Mouse (Mus musculus): ENCODE measurements around the gene Ms4a12. TPM values are rescaled to one million over a fixed set of nuclear protein-coding genes. Genes with fewer than 3 reads are reported as not detected.
"Not testable (repeated sequence)": the region's sequence is repeated elsewhere in the genome, so short reads cannot be mapped to it uniquely, and the experiment has no call there.

Gene Ms4a12
- polyA plus RNA-seq (2017; shearing (Covaris generic)) = not detected

DNA sequence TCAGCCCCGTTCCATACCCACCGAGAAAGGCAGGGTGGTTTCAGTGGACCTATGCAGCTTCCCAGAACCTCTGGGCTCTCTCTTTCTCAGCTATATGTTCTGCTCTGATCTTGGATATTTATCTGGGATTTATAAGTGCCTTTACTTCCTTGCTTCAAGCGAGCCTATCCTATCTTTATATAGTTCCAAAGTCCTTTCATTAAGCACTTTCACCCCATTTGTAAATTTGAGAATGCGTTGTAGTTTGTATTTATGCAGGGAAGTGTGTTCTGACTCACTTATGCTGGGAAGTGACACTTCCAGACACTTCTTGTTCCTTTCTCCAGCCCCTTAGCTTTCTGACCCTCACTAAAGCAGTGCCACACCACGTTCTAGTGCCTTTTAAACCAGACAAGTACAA is at the start of gene Ms4a12:
Gene Ms4a12, minus strand, starts transcription at position 101 of the 400 bp plus-strand sequence.
- ATAC-seq = no peak

- no peak for ATAC-seq
These were observed 48.0 kb upstream of the Ms4a12 start for GRCm38 (mm10) chr19:11280223-11280622.

DNA sequence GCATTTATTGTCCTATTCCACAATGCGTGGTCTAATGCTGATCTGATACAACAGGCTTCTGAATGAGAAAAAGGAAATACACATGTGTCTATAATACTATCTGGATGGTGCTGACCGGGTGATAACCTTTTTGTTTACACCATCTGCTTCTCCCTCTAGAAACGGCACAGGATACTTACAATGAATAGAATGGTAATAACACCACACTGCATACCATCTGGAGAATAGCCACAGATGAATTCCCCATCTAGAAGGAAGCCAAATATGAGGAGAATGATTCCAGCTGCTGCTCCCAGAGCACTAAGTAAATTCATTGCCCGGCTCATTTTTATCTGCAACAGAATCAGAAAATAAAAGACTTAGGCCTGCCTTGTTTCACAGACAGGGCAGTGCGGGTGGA is 44.2 kb upstream of the Ms4a12 start:
- no peak for ATAC-seq

DNA sequence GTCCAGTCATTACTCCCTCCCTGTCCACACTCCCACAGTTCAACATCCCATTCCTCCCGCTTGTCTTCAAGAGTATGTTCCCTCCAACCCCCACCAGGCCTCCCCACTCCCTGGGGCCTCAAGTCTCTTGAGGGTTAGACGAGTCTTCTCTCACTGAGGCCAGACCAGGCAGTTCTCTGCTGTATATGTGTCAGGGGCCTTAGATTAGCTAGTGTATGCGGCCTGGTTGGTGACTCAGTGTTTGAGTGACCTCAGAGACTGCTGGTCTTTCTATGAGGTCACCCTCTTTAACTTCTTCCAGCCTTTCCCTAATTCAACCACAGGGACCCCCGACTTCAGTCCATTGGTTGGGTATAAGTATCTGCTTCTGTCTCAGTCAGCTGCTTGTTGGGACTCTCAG is 34.7 kb upstream of the Ms4a12 start:
- no peak for ATAC-seq

DNA sequence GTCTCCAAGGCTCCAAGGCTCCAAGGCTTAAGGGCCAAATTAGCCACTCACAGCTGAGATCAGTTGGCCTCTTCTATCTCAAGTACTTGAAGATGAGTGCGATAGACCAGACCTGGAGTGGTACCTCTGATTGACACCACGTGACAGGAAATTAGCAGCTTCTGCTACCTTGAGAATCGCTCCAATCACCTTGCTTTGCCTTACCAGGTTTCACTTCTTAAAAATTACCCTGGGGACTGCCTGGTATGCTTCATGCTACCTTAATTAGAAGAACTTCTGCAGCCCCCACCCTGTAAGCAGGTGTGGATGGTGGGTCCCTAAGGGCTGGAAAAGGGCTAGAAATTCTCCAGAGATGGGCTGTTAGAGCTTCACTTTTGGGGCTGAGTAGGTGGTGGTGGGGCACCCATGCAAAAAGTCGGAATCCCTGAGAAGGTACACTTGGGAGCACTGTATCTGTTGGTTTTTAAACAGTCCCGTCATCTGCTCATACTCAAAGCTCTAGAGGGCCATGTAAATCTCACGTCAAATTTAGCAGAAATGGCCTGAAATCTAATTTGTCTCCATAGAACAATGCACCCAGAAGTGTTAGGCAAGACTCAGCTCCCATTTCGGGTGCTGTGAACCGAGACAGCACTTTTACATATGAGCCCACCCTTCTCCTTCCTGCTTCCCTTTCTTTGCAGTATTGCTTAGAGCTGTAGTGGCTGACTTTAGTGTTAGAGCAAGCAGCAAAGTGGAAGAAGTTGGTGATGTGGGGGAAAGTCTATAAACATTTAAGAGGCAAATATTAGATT is 34.0 kb upstream of the Ms4a12 start, which contains the start of gene Ms4a1:
Gene Ms4a1, minus strand, starts transcription at position 190 of the 794 bp plus-strand sequence.
- no peak for ATAC-seq

DNA sequence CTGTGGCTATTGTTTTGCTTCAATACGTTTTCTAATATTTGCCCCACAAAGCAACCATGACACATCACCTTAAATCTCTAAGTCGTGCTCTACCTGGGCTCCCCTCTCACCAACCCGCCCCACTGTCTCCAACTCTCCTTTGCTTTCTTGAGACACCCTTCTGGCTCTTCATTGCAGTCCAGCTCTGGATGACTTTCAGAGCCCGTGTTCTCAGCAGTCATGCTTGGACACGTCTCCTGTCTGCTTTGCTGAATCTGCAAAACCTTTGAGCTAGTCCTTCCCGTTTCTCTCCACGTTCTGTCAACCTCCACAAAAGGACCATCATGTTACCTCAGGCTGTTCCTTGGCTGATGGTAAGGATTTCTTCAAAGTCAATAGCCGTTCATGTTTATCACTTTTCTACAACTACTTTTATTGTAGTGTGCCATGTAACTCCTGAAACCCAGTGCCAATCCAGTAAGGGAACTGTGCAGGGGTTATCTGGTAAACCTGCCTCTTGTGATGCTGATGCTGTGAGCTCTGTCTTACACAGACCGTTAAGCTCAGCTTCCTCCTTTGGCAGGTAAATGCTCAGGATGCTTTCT is 32.4 kb upstream of the Ms4a12 start:
- ATAC-seq = no peak

GRCm38 (mm10) chr19:11263549-11263948 is 31.3 kb upstream of the Ms4a12 start:
- ATAC-seq = no peak

- ATAC-seq = not testable (repeated sequence)
These were observed 30.7 kb upstream of the Ms4a12 start for GRCm38 (mm10) chr19:11262932-11263331.

- no peak for ATAC-seq
These were observed 29.3 kb upstream of the Ms4a12 start for GRCm38 (mm10) chr19:11261522-11261921.

DNA sequence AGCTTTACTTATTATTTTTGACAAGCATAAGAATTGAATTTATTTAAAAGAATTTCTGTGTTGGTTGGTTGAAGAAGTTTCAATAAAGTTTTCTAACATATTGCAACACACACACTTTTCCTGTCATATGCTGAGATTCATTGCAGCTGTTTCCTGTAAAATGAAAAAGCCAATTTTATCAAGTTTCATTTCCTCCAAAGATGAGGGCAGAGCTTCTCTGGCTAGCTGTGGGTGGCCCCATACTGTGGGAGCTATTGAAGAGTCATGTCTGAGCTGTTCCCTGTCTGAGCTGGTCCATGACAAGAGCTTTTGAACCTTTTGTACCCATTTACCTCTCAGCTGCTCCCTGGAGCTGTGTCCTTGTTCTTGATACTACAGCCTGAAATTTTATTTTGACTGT is 12.0 kb upstream of the Ms4a12 start:
- ATAC-seq = no peak

DNA sequence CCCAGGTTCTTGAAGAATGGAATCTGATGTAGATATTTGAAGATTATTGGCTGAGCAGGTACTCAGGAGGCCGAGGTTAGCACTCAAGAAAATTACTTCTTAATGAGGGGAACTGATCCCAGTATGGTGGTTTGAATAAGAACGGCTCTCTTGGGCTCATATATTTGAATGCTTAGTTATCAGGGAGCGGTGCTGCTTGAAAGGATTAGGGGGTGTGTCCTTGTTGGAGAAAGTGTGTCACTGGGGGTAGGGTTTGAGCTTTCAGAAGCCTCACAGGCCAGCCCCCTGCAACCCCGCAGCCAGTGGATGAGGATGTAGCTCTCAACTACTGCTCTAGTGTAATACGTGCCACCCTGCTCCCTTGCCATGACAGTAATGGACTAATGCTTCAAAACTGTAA is 10.3 kb upstream of the Ms4a12 start:
- no peak for ATAC-seq

GRCm38 (mm10) chr19:11235820-11236219 is 3.6 kb upstream of the Ms4a12 start:
- no peak for ATAC-seq

DNA sequence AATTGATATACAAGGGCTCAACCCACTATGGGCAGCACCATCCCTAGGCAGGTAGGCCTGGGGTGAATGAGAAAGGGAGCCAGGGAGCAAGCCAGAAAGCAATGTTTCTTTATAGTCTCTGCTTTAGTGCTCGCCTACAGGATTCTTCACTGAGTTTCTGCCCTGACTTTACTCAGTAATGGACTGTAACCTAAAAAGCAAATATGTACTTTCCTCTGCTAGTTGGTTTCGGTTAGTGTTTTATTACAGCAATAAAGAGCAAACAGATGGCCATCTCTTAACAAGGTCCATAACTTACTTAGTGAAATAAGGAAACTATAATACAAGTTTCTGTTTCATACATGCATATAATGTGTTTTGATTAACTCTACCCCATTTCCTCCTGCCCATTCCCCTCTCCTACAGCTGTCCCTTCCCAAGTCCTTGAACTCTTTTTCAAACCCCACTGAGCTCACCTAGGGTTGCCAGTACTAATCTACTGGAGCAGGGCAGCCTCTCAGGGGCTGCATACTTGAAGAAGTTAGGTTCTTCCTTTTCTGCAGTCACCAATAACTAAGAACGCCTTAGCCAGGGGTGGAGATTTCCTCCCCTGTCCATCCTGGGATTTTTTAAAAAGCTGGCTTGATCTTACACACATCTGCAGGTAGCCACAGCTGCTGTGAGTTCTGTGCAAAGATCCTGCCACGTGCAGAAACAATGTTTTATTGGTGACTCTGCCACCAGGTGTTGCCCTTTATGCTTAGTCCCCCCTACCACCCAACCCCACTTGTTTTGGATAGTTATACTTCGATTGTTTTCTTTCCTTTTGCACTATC is 2.9 kb upstream of the Ms4a12 start:
- no peak for ATAC-seq

DNA sequence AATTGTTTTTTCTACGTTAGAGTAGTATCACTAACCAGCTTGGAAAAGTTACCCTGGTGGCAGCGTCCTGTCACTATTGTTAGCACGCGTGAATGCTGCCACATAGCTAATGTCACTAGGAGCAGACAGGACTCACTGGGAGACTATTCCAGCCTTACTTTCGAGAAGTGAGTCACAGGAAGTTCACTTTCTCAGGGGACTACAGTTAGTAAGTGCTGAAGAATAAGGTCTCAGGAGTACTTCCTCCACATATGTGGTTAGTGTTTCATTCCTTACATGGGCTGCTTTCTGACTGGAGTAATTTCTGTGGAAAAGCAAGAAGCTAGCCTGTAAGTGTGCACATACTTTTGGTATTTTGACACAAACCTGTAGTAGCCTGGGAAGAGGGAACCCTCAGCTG is 2.0 kb upstream of the Ms4a12 start:
- ATAC-seq = no peak

GRCm38 (mm10) chr19:11196546-11196945 is 35.7 kb downstream of the Ms4a12 start, which contains the start of gene Ms4a13:
Gene Ms4a13 (minus strand): TSS chr19:11196737.
- ATAC-seq = no peak

GRCm38 (mm10) chr19:11192552-11192951 is 39.7 kb downstream of the Ms4a12 start:
- no peak for ATAC-seq

DNA sequence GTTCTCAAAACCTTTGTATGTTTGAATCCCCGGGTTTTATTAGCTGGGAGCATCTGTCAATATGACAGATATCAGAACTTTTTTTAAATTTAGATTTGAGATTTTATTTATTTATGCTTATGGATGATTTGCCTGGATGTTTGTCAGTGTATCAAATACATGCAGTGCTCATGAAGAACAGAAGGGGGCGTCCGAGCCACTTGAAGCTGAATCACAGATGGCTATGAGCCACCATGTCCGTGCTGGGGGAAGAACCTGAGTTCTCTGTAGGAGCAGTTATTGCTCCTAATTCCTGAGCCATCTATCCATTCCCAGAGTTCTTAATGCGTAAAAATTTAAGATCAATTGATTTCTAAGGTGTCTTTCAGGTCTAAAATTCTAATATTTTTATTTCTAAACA is 48.1 kb downstream of the Ms4a12 start:
- no peak for ATAC-seq

DNA sequence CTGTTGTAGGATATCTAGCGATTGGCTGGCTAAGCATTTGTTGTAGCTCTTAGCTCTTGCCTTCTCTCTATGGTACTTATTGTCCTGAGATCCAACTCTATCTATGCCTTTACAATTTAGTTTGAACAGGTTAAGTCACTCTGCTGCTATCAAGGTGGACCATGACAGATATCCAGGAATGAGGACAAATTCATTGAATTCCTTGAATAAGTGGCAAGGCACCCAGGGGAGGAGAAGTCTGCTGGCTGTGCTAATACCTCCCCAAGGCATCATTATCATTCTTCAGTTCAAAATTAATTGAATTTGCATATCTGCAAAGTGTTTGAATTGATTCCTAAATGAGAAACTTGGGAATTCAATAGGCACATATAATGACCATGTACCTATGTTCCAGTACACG is 54.8 kb downstream of the Ms4a12 start:
- ATAC-seq = no peak

DNA sequence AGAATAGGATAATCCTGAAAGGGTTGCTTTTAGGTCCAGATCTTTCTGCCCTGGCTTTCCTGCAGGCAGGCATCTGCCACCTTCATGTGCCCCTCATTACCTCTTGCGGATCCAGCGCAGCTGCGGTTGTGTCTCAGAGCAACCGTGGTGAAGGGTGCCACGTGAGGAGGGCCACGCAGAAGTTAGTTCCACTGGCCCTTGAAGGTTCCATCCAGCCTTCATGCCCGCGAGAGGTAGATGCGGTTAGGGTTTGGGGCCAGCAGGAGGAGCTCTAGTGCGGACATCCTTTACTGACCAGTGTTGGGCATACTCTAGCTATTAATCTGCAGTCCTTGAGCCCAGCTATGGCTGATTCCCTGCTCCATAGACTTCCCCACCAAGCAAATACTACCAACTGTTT is 67.1 kb downstream of the Ms4a12 start, which contains the start of gene 1700025F22Rik:
Gene 1700025F22Rik, minus strand, starts transcription at position 149 of the 400 bp plus-strand sequence.
- no peak for ATAC-seq

Data from inflammation-experienced regulatory T-cells, adult 6 months (primary cell).